Mouse (Mus musculus): Measurements from ENCODE around the gene Pdk3.
A peak's percentile ranks its signal among the peaks of the same experiment; 100 is the strongest.

Pdk3 gene

DNA sequence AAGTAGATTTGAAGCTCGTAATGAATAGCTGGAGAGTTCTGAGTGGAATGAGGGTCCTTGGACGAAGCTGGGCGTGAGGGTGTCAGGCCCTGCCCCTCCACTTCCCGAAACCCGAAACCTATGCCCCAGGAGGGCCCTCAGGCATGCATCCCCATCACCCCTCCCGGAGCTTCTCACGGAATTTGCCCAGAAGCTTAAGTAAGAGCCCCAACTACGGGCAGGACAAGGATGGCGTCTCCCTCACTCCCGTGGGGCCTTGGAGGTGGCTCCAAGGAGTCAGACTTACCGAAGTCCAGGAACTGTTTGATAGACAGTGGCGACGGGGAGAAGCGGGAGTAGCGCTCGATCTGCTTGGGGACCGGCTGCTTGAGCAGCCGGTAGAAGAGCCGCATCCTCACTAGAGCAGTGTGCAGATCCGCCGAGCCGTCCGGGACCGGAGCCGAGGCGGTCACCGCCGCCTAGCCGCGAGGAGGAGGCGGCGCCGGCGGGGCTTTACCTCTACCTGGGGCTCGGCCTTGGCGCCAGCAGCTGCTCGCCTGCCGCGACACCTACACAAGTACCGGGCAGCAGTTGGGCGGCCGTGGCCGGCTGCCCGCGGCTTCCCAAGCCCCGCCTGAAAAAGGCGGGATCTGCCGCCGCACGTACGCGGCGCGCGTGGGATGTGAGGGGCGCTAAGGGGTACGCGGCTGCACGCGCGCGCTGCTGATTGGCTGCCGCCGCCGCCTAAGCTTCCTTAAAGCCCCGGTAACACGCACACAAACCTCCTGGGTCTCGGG is at the start of gene Pdk3:
TSS of gene Pdk3 (minus strand) at position 641 of the 776 bp plus-strand sequence.
- peak; percentile 65 to 74 for DNase-seq (ENCODE audit: low spot score in 2 of 2)

DNA sequence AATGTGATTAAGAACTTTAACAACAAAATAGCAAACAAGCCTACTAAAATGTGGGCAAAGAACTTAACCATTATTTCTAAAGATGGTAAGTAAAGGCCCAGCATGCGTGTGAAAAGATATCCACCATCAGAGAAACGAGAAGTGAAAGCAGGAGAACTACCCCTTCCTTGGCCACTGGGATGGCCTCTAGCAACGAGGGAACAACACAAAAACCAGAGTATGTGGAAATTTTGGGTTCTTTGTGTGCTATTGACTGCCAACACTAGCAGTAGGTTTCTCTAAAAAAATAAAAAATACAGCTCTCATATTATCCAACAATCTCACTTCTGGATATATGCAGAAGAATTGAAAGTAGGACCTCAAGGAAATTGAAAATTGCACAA is 45.6 kb upstream of the Pdk3 start:
- no peak for DNase-seq (ENCODE audit: low spot score in 2 of 2)

DNA sequence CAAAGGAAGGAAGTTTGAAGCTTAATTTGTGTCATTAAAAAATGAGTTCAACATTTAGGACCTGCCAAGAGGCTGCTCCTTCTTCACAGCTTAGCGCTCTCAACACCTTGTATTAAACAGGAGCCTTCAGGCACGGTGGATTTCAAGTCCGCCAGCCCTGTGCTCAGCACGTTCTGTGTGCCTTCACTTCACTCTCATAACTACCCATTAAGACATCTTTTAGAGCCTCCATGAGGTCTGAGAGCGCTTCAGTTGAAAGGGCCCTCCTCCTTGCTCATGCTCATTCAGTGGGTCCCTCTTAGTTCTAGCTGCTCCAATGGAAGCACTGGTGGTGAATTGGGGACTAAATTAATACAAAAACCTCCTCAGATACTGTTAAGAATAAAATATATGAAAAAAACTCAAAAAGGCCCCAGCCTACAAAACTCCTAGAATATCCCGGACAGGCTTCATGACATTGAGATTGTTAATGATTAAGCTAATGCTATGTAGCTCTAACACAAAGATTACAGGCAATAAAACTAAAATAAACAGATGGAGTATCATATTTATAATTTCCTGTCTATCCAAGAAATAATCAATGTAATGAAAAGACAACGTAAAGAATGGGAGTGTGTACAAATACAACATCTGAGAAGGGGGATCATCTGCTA is 45.1 kb upstream of the Pdk3 start:
- no peak for DNase-seq (ENCODE audit: low spot score in 2 of 2)

DNA sequence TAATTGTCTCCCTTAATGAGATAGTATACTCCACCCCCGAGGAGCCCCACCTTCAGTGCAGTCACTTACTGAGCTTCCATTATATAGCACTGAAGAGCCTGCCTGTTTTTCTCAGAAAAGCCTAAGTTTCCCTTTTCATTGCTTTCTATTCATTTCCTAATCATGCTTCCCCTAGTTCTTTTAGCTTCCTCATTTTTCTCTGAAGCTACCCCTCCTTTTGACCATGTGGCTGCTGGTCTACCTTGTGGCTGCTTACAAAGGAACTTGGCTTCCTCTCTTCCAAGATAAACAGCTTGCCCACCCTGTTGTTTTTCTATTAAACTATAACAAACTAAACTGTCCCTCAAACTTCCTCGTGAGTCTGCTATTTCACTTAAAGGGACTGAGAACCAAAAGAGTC is 31.4 kb upstream of the Pdk3 start:
- DNase-seq (ENCODE audit: low spot score in 2 of 2), result no peak

DNA sequence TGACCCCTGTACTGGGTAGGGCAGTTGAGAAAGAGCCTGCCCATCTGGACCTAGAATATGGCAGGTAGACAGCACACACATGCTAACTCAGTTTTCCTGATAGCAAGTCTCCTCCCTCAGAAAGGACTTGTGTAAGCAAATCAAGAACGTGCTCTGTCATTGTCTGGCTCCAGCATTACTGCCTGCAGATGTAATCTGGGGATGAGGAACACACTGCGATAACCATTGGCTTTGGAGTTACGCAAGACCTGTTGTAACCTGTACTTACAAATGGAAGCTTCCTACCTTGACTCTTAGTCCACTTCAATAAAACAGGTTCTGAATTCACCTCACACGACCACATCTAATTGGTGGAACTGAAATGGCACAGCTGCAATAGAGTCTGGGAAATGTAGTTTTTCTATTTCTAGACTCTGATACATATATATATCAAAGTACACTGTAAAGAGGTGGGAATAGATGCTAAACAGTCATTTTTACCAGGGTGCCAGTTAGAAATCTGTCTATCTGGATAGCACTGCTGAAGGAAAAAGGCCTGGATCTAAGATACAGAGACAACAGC is 30.6 kb upstream of the Pdk3 start:
- DNase-seq (ENCODE audit: low spot score in 2 of 2), result no peak

DNA sequence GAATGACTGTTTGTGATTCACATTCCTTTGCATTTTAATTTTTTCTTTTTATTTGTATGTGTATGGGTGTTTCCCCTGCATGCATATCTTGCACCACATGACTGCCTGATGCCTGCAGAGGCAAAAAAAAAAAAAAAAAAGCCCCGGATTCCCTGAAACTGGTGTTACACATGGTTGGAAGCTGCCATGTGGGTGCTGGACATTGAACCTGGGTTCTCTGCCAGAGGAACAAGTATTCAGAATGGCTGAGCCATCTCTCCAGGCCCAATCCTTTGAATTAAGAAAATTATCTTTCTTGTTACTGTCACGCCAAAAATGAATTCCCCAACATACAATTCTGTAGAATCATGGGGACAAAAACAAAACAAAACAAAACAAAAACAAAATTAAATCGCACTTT is 25.8 kb upstream of the Pdk3 start:
- no peak for DNase-seq (ENCODE audit: low spot score in 2 of 2)

DNA sequence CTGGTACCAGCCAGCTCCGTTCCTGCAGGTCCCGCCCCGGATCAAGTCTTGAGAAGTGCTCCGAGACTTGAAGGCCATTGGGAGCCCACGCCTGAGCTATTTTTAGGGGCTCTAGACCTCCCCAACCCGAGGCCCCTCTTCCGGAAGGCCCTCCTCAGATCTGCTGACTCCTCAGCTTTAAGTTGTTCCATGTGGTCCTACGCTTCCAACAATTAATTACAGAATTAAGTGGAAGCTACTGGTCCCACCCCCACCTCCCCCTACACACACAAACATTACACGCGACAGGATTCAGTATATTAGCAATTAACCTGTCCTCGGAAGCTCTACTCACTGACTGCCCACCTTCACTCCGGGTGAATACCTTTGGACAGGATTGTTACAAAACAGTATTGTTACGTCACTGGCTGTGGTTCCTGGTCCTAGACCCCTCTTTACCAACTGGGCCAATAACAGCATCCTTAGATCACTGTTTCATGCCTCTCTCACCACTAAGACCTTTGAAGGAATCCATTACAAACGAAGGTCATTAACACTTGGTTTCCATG is 410 bp upstream of the Pdk3 start:
- no peak for DNase-seq (ENCODE audit: low spot score in 2 of 2)

DNA sequence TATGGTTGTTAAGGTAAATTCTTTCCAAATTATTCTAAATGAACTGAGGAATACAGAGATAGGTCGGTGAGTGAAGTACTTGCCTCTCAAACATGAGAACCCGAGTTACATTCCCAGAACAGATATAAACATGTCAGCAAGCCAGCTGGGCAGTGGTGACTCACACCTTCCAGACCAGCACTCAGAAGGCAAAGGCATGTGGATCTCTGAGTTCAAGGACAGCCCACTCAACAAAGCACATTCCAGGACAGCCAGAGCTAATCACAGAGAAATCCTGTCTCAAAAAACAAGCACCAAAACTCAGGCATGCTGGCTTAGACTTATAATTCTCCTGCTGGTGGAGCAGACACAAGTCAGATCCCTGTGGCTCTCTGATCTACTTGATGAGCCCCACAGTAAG is 6.2 kb downstream of the Pdk3 start:
- no peak for DNase-seq (ENCODE audit: low spot score in 2 of 2)

DNA sequence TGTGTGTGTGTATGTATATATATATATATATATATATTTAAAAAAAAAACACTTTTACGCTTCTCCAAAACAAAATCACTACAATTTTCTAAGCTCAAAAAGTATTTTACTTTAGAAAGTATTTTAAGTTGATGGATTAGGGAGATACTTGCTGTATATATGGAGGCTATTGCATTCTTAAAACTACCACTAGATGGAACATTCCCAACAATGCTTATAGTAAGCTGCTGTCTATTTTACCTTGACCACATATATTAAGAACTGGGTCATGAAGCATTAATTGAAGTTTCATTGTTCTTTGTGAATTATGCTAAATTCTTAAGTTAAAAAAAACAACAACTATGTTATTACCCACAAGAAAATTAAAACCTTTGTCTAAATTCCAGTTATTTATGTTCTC is 24.0 kb downstream of the Pdk3 start:
- no peak for DNase-seq (ENCODE audit: low spot score in 2 of 2)

DNA sequence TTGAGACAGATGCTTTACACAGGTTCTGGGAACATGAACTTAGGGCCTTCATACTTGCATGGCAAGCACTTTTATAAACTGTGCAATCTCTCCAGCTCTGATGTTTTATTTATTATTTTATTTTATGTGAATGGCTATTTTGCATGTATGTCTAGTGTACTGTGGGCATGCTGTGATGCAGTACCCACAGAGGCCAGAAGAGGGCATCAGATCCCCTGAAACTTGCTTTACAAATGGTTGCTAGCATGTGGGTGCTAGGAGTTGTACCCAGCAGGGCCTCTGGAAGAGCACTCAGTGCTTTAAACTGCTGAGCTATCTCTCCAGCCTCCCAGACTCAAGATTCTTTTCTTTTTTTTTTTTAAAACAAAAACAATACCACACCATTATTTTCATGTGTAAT is 38.8 kb downstream of the Pdk3 start:
- DNase-seq (ENCODE audit: low spot score in 2 of 2), result peak in 1 of 2 experiments; percentile 11

DNA sequence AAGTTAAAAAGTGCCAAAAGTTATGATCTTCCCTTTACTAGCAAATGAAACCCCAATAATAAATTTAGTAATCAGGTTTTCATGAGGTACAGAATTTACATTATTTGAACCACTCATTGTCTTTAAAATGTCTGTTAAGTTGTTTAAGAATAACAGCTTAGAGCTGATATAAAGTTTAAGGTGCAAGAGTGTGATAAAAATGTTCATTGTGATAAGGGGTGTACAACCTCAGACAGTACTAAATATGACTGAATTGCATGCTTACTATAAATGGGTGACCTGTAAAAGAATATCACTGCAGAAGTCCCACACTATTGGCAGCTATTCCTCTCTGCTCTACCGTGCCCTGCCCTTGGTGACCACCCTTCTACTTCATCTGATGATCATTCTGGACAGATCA is 42.4 kb downstream of the Pdk3 start:
- no peak for DNase-seq (ENCODE audit: low spot score in 2 of 2)

DNA sequence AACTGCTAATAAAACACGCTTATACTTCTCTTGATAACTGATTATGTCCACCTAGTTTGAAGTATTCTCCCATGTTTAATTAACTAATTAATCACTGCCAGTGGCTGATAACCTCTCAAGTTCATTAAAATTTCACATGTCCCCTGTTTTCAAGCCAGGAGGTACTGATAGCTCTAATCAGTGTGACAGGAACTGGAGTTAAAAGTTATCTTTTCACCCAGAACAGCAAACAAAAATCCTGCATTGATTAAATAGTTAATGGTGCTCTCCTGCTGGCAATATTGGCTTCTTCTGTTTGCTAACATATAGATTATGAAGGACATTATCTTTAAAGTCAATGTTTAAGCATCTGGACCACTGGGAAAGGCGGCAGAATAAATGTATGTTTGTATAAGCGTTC is 71.2 kb downstream of the Pdk3 start:
- no peak for DNase-seq (ENCODE audit: low spot score in 2 of 2)

DNA sequence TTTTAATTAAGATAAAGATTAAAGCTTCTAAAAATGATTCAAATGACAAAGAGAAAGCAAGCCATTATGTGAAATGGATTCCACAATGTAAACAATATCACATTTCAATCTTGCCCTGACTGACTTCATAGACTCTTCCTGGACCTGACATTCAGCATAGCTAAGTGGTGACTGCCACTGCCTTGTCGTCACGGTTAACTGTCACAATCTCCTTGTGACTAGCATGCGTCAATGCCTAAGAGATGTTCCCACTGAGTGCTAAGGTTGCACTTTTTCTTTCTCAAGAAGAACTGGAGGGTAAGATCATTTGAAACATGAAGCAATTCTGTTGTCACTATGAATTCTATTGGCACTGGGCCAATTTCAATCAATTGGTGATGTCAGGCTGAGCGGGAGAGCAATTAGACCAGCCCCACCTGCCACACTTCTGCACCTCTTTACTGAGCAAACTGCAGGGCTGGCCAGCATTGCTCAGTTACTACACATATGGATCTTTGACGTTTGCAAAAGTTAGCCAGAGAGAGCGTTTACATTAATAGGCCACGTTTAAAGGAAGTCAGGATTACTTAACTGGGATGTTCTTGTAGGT is 75.0 kb downstream of the Pdk3 start:
- no peak for DNase-seq (ENCODE audit: low spot score in 2 of 2)

DNA sequence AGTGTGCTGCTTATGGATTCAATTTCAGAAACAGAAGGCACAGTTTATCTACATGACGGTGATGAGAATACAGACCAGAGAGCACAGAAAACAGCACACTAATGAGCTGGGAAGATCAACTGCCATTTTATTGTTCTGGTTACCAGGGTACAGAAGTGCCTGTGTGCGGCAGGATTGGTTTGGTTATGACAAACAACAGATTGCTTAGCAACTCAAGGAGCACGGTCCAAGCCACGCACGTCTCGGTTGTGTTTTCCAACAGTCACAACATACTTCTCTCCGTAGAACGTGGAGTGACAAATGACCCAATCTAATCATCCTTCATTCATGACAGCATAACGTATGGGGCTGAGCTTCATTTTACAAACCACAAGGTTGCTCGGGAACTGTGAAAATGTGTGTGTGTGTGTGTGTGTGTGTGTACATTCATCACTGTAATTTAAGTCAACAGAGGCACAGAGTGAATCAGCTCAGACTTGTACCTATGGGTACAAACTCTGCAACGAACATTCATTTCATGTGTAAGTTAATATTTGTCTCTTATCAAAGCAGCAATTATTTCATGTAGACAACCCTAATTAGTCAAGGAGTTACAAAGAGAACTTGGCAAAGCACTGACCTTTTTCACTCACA is 76.7 kb downstream of the Pdk3 start:
- no peak for DNase-seq (ENCODE audit: low spot score in 2 of 2)

DNA sequence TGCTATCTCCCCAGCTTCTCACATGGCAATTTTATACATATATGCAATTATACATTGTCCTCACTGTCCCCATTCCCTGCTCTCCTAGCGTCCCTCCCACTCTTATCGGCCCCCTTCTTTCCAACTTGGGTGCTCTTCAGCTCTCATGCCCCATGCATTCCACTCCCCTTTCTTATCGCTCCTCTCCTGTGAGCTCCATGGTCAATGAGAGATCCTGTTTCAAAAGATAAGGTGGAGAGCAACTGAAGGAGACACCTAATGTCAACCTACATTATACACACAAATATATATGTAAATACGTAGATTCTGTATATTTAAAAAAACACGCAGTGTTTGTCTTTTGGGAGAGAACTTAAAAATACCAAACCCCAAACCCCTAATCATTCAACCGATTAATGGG is 81.4 kb downstream of the Pdk3 start:
- DNase-seq (ENCODE audit: low spot score in 2 of 2), result no peak

DNA sequence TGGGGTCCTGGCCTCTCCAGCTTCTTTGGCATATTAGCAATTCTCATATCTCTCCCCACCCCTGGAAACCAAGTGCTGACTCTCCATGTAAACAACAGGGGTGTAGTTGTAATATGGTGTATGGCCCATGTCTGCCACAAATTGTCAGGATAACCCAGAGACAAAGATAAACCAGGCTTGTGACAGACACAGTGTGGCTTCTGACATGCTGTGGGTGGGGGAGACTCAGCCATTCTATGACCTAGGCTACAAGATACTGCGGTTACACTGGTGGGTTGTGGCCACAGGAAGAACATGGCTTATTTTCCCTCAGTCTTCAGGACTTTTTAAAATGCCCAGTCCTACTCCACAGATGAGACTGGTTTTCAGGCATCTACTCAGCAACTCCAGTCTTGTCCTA is 82.8 kb downstream of the Pdk3 start:
- DNase-seq (ENCODE audit: low spot score in 2 of 2), result no peak

DNA sequence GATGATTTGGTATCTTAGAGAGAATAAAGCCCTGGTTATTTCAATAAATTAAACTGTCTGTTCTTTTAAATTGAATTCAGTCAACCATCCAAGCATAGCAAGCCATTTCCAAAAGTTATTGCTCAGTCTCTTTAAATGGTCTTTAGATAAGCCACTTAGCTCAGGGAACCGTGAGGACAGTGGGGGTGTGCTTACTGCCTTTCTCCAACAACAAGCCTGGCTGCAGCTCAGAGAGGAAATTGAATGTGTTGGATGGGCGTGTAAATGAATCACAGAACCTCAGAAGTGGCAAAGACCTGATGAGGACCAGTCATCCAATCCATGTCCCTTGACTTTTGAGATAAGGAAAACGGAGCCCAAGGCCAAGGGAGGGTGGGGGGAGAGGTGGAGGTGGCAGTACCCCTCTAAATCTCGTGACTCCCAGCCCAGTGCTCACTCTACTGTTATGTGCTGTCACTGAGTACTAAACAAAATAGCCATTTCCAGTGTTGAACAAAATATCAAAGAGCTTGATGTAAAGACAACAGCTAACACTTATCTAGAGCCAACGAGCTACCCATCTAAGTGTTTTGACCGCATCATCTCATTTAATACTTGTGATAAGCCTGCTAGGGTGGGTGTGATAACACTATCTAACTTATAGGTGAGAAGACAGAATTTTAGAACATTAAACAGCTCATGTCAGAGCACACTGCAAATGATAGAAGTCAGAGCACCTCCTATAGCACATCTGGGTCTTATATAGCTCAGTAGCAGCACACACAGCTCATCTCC is 98.8 kb downstream of the Pdk3 start:
- DNase-seq (ENCODE audit: low spot score in 2 of 2), result no peak

DNA sequence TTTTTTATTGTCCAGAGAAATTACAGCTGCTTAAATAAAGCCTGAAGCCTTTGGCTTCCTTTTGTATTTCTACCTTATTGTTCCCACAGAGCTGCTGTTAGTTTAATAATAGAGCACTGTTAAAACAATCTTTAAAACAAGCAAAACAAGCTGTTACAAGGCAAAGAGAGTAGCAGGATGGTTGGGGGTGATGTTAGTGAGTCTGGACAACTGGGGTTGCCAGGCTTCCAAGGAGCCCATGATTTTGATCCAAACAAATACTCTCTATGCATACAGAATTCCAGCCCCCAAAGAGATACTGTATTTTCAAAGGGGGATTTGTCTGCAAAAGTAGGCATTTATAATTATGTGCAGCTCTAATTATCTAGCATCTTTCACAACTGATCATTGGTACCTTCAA is 99.6 kb downstream of the Pdk3 start:
- no peak for DNase-seq (ENCODE audit: low spot score in 2 of 2)

DNA sequence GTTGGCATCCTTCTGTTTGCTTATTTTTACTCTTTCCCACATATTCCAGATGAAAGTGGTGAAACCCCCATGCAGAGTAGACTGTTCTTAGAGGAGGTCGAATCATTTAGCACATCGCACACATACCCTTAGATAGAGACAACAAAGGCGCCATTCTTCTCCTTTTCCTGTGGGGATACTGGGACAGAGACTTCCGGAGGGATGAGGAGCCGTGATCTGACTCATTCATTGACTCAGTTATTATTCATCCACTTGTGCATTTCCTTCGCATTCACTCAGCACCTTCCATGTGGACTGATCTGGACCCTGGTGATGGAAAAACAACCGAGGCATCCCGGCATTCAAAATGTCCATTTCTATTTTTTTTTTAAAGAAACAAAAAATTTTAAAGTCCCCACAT is 101.1 kb downstream of the Pdk3 start:
- no peak for DNase-seq (ENCODE audit: low spot score in 2 of 2)

DNA sequence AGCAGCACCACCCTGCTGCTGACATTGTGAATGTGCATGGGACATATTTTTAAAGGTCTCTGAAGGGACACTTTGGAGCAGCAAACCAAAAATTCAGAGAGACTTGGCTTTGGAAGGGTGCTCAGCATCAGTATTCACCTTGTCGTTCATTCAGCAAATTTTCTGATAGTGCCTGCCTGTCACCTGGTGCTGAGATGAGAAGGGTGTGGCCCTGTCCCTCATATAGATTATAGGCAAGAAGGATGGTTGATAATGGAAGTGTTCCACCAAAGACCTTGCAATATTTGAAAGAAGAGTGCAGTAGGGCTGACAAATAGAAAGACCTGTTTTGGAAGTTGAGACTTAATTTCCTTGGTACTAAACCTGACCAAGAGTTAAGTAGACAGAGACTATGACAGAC is 102.5 kb downstream of the Pdk3 start:
- DNase-seq (ENCODE audit: low spot score in 2 of 2), result no peak

All from frontal cortex, postnatal 10 days (tissue).